Mouse (Mus musculus) kidney, postnatal 4 days (tissue): ENCODE data around the gene Ppm1m.
A peak's percentile ranks its signal among the peaks of the same experiment; 100 is the strongest.

Experiments
- DNase-seq, 2 experiments: peaks; one replicate each; pipeline ENCODE4 v3.0.0; 2021; ENCODE audit warnings: mixed read lengths in 2 of 2

Ppm1m gene

GRCm38 (mm10) chr9:106199535-106200272 is at the start of gene Ppm1m:
Ppm1m (minus strand) TSS chr9:106199746.
- DNase-seq: no peak

- DNase-seq: peak; percentile 61 to 73
These were observed 43.4 kb upstream of the Ppm1m start for GRCm38 (mm10) chr9:106242813-106243488.

GRCm38 (mm10) chr9:106241541-106242164 is 42.1 kb upstream of the Ppm1m start:
- no peak for DNase-seq

- DNase-seq: no peak
These were observed 38.3 kb upstream of the Ppm1m start for GRCm38 (mm10) chr9:106237878-106238277.

- DNase-seq: no peak
These were observed 37.9 kb upstream of the Ppm1m start for GRCm38 (mm10) chr9:106237401-106237800.

GRCm38 (mm10) chr9:106236818-106237211 is 37.3 kb upstream of the Ppm1m start:
- DNase-seq: no peak

DNA sequence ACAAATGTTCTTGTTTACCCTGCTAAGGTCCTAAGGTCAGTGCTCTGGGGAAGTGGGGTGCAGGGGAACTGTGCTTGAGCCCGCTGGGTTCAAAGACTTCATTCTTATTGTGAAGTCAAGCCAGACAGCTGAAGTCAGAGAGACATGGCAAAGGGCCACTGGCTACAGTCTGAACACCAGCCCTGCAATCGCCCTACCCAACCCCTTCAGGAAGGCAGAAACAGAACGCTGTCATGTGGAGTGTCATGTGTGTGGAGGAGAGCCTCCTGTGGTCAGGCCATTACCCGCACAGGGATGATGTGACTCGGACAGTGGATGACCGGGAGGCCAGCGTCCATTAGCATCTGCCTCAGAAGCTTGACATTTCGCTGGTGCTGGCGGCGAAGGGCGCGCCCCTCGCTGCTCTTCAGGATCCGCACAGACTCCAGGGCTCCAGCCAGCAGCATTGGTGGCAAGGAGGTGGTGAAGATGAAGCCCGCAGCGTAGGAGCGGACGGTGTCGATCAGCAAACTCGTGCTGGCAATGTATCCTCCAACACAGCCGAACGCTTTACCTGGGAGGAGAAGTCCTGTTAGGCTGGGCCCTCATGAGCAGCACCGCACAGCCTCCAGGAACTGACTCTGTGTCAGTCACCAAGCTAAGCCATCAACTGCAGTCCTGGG is 36.7 kb upstream of the Ppm1m start:
- no peak for DNase-seq

- DNase-seq: no peak
These were observed 35.8 kb upstream of the Ppm1m start for GRCm38 (mm10) chr9:106235194-106235830.

DNA sequence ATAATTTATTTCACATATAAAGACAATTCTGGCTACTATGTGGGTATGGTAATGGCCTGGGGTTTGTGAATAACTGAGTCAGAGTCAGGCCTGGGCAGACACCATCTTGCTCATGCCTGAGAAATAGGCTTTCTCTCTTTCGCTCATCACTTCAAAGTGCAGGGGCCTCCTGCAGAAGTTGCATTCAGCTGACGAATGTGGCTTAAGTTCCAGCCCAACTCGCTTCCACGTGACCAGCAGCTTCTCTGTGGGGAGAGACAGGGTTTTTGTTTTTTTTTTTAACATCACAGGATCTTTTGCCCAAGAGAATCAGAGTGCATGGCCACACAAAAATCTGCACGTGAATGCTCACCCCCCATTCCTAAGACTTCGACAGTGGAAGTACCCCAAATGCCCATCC is 34.4 kb upstream of the Ppm1m start:
- no peak for DNase-seq

DNA sequence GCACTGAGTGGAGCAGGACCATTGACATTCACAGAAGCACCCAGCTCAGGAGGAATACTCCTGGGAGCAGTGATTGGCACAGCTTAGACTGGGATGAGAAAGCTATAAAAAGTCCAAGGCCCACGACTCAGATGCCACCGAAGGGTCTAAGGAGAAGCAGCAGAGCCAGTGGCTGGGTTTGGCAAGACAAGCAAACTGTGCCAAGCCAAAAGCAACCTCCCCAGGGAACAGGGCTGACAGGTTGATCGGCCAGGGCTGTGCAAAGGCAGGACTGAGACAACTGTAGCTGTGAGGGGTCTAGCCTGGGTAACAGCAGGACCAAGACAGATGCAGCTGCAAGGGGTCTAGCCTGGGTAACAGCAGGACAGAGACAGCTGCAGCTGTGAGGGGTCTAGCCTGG is 33.4 kb upstream of the Ppm1m start:
- DNase-seq: no peak

GRCm38 (mm10) chr9:106231816-106232215 is 32.3 kb upstream of the Ppm1m start:
- no peak for DNase-seq

DNA sequence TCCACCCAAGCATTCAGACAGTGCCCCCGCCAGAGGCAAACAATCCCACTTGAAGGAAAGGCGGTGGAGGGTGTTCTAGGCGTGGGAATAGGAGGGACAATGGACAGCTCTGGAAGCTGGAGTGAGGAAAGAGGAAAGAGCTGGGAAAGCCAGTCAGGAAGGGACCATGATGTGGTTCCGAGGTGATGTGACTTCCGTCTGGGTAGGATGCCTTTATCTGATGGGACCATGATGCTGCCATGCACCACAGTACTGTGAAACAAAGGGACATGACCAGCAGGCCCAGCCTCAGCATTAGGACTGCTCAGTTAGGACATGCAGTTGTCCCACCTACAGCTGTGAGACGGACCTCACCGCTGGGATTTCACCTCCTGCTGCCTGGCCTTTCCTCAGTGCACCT is 31.7 kb upstream of the Ppm1m start:
- no peak for DNase-seq

DNA sequence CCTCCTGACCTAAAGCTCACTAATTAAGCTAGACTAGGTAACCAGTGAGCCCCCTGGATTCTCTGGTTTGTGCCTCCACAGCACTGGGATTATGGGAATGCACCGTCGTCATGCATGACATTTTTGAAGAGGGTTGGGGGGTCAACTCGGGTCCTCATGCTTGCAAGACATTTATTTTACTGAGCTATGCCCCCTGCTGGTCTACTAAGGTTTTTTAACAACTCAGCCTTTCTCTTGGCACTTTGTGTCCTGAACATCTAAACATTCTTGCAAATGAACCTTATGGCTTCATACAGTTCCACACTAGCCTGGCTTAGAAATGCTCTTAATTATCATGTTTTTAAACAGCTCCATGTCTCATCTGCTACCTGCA is 31.2 kb upstream of the Ppm1m start:
- DNase-seq: no peak

GRCm38 (mm10) chr9:106230051-106230733 is 30.6 kb upstream of the Ppm1m start:
- DNase-seq: no peak

- no peak for DNase-seq
These were observed 28.4 kb upstream of the Ppm1m start for GRCm38 (mm10) chr9:106227790-106228429.

DNA sequence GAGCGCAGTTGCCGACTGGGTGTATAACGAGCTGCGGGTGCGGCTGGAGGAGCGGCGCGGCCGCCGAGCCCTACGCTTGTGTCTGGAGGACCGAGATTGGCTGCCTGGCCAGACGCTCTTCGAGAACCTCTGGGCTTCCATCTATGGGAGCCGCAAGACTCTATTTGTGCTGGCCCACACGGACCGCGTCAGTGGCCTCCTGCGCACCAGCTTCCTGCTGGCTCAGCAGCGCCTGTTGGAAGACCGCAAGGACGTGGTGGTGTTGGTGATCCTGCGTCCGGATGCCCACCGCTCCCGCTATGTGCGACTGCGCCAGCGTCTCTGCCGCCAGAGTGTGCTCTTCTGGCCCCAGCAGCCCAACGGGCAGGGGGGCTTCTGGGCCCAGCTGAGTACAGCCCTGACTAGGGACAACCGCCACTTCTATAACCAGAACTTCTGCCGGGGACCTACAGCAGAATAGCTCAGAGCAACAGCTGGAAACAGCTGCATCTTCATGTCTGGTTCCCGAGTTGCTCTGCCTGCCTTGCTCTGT is 26.7 kb upstream of the Ppm1m start:
- DNase-seq: peak; percentile 62 to 72

- DNase-seq: no peak
These were observed 26.1 kb upstream of the Ppm1m start for GRCm38 (mm10) chr9:106225469-106226150.

- no peak for DNase-seq
These were observed 23.4 kb upstream of the Ppm1m start for GRCm38 (mm10) chr9:106222994-106223393.

GRCm38 (mm10) chr9:106222261-106222851 is 22.8 kb upstream of the Ppm1m start, which contains the start of gene Tlr9:
Tlr9 (plus strand) TSS chr9:106222598.
- no peak for DNase-seq

- DNase-seq: no peak
These were observed 21.5 kb upstream of the Ppm1m start for GRCm38 (mm10) chr9:106220894-106221523.
